Mouse (Mus musculus): ENCODE data around the gene Pcbp2. TPM values are rescaled to one million over a fixed set of nuclear protein-coding genes. Genes with fewer than 3 reads are reported as not detected.

Pcbp2 gene
- polyA plus RNA-seq, 1 experiment from 2014 or later, result 220 TPM

GRCm38 (mm10) chr15:102471295-102471645, 931 bp downstream of the Pcbp2 start:
- Histone ChIP-seq H3K9ac (ENCODE audit: low read depth, low read length) (peak overlapping the region; percentile 99), H3K27ac (ENCODE audit: low read depth, low read length) (peak overlapping the region; percentile 96), H3K27me3 (replicated peaks; ENCODE audit: control insufficient read depth, insufficient read depth, low read length) (no peaks in the 10 kb centered on the region), H3K4me2 (peak overlapping the region; percentile 67), H3K36me3 (ENCODE audit: control insufficient read depth, insufficient read depth, low read length) (peaks cover 30% of the 10 kb centered on the region), H3K4me1 (replicated peaks; ENCODE audit: control insufficient read depth, insufficient read depth, low read length) (peaks cover 9% of the 10 kb centered on the region), H3K4me3 (ENCODE audit: low read depth, low read length) (peak overlapping the region; percentile 96), H3K9me3 (ENCODE audit: control insufficient read depth, low read length) (no peaks in the 10 kb centered on the region)
- ATAC-seq (replicated peaks; ENCODE audit: low FRiP score) (no peak), DNase-seq (ENCODE audit: low spot score) (no peak)
- WGBS, result under 1% methylated on average over 10 of the region's 10 CpGs

- Histone ChIP-seq H3K27ac (ENCODE audit: low read depth, low read length) (no peak overlapping the region), H3K4me2 (peak overlapping the region; percentile 67), H3K9me3 (ENCODE audit: control insufficient read depth, low read length) (no peaks in the 10 kb centered on the region), H3K4me1 (replicated peaks; ENCODE audit: control insufficient read depth, insufficient read depth, low read length) (peaks cover 9% of the 10 kb centered on the region), H3K36me3 (ENCODE audit: control insufficient read depth, insufficient read depth, low read length) (peaks cover 33% of the 10 kb centered on the region), H3K9ac (ENCODE audit: low read depth, low read length) (no peak overlapping the region), H3K4me3 (ENCODE audit: low read depth, low read length) (peak overlapping the region; percentile 96), H3K27me3 (replicated peaks; ENCODE audit: control insufficient read depth, insufficient read depth, low read length) (no peaks in the 10 kb centered on the region)
- no peak for ATAC-seq (replicated peaks; ENCODE audit: low FRiP score)
- no peak for DNase-seq (ENCODE audit: low spot score)
Observed at GRCm38 (mm10) chr15:102471727-102472126, 1.4 kb downstream of the Pcbp2 start.

GRCm38 (mm10) chr15:102473246-102473645, 2.9 kb downstream of the Pcbp2 start:
- DNase-seq (ENCODE audit: low spot score) (no peak), ATAC-seq (replicated peaks; ENCODE audit: low FRiP score) (no peak)
- Histone ChIP-seq H3K27me3 (replicated peaks; ENCODE audit: control insufficient read depth, insufficient read depth, low read length) (no peaks in the 10 kb centered on the region), H3K9ac (ENCODE audit: low read depth, low read length) (no peak overlapping the region), H3K9me3 (ENCODE audit: control insufficient read depth, low read length) (no peaks in the 10 kb centered on the region), H3K4me1 (replicated peaks; ENCODE audit: control insufficient read depth, insufficient read depth, low read length) (peaks cover 9% of the 10 kb centered on the region), H3K27ac (ENCODE audit: low read depth, low read length) (no peak overlapping the region), H3K4me2 (peak overlapping the region; percentile 67), H3K4me3 (ENCODE audit: low read depth, low read length) (no peak overlapping the region), H3K36me3 (ENCODE audit: control insufficient read depth, insufficient read depth, low read length) (peaks cover 40% of the 10 kb centered on the region)
- WGBS, result 80% methylated on average over 2 of the region's 2 CpGs

GRCm38 (mm10) chr15:102474520-102474919, 4.2 kb downstream of the Pcbp2 start:
- H3K4me1 ChIP-seq (replicated peaks; ENCODE audit: control insufficient read depth, insufficient read depth, low read length), result peaks cover 9% of the 10 kb centered on the region
- peaks cover 40% of the 10 kb centered on the region for H3K36me3 ChIP-seq (ENCODE audit: control insufficient read depth, insufficient read depth, low read length)
- no peak overlapping the region for H3K27ac ChIP-seq (ENCODE audit: low read depth, low read length)
- no peaks in the 10 kb centered on the region for H3K27me3 ChIP-seq (replicated peaks; ENCODE audit: control insufficient read depth, insufficient read depth, low read length)
- 92% methylated on average over 2 of the region's 2 CpGs for WGBS
- ATAC-seq (replicated peaks; ENCODE audit: low FRiP score), result no peak
- DNase-seq (ENCODE audit: low spot score), result no peak
- no peak overlapping the region for H3K4me3 ChIP-seq (ENCODE audit: low read depth, low read length)
- no peak overlapping the region for H3K4me2 ChIP-seq
- no peaks in the 10 kb centered on the region for H3K9me3 ChIP-seq (ENCODE audit: control insufficient read depth, low read length)
- H3K9ac ChIP-seq (ENCODE audit: low read depth, low read length), result no peak overlapping the region

GRCm38 (mm10) chr15:102483136-102483535, 12.8 kb downstream of the Pcbp2 start:
- Histone ChIP-seq H3K36me3 (ENCODE audit: control insufficient read depth, insufficient read depth, low read length) (peaks cover 49% of the 10 kb centered on the region), H3K4me3 (ENCODE audit: low read depth, low read length) (no peak overlapping the region), H3K27me3 (replicated peaks; ENCODE audit: control insufficient read depth, insufficient read depth, low read length) (no peaks in the 10 kb centered on the region), H3K9ac (ENCODE audit: low read depth, low read length) (no peak overlapping the region), H3K27ac (ENCODE audit: low read depth, low read length) (no peak overlapping the region), H3K4me1 (replicated peaks; ENCODE audit: control insufficient read depth, insufficient read depth, low read length) (no peaks in the 10 kb centered on the region), H3K4me2 (no peak overlapping the region), H3K9me3 (ENCODE audit: control insufficient read depth, low read length) (no peaks in the 10 kb centered on the region)
- DNase-seq (ENCODE audit: low spot score), result no peak
- ATAC-seq (replicated peaks; ENCODE audit: low FRiP score), result no peak
- 95% methylated on average over 3 of the region's 3 CpGs for WGBS

- no peaks in the 10 kb centered on the region for H3K9me3 ChIP-seq (ENCODE audit: control insufficient read depth, low read length)
- no peaks in the 10 kb centered on the region for H3K4me1 ChIP-seq (replicated peaks; ENCODE audit: control insufficient read depth, insufficient read depth, low read length)
- peaks cover 60% of the 10 kb centered on the region for H3K36me3 ChIP-seq (ENCODE audit: control insufficient read depth, insufficient read depth, low read length)
- no peak overlapping the region for H3K4me2 ChIP-seq
- H3K27me3 ChIP-seq (replicated peaks; ENCODE audit: control insufficient read depth, insufficient read depth, low read length), result no peaks in the 10 kb centered on the region
- 94% methylated on average over 12 of the region's 12 CpGs for WGBS
- no peak overlapping the region for H3K4me3 ChIP-seq (ENCODE audit: low read depth, low read length)
- no peak overlapping the region for H3K9ac ChIP-seq (ENCODE audit: low read depth, low read length)
- H3K27ac ChIP-seq (ENCODE audit: low read depth, low read length), result no peak overlapping the region
- DNase-seq (ENCODE audit: low spot score) (no peak), ATAC-seq (replicated peaks; ENCODE audit: low FRiP score) (0 out of 2 replicates have a peak, but pooled peaks have one; percentile 31)
Observed at GRCm38 (mm10) chr15:102485853-102486252, 15.5 kb downstream of the Pcbp2 start.

- no peak for ATAC-seq (replicated peaks; ENCODE audit: low FRiP score)
- H3K9me3 ChIP-seq (ENCODE audit: control insufficient read depth, low read length), result no peaks in the 10 kb centered on the region
Observed at GRCm38 (mm10) chr15:102487664-102488063, 17.3 kb downstream of the Pcbp2 start.

GRCm38 (mm10) chr15:102498322-102498721, 28.0 kb downstream of the Pcbp2 start:
- 90% methylated on average over 3 of the region's 3 CpGs for WGBS
- H3K27ac ChIP-seq (ENCODE audit: low read depth, low read length), result no peak overlapping the region
- H3K27me3 ChIP-seq (replicated peaks; ENCODE audit: control insufficient read depth, insufficient read depth, low read length), result no peaks in the 10 kb centered on the region
- no peak overlapping the region for H3K4me3 ChIP-seq (ENCODE audit: low read depth, low read length)
- H3K36me3 ChIP-seq (ENCODE audit: control insufficient read depth, insufficient read depth, low read length), result peaks cover 72% of the 10 kb centered on the region
- no peak for DNase-seq (ENCODE audit: low spot score)
- no peaks in the 10 kb centered on the region for H3K9me3 ChIP-seq (ENCODE audit: control insufficient read depth, low read length)
- no peak for ATAC-seq (replicated peaks; ENCODE audit: low FRiP score)
- H3K9ac ChIP-seq (ENCODE audit: low read depth, low read length), result no peak overlapping the region
- no peak overlapping the region for H3K4me2 ChIP-seq
- H3K4me1 ChIP-seq (replicated peaks; ENCODE audit: control insufficient read depth, insufficient read depth, low read length), result no peaks in the 10 kb centered on the region

More at GRCm38 (mm10) chr15:102487664-102488063, 17.3 kb downstream of the Pcbp2 start:
- H3K4me3 ChIP-seq (ENCODE audit: low read depth, low read length), result no peak overlapping the region
- H3K27ac ChIP-seq (ENCODE audit: low read depth, low read length), result no peak overlapping the region
- 81% methylated on average over 1 of the region's 1 CpGs for WGBS
- no peaks in the 10 kb centered on the region for H3K4me1 ChIP-seq (replicated peaks; ENCODE audit: control insufficient read depth, insufficient read depth, low read length)
- no peak for DNase-seq (ENCODE audit: low spot score)
- no peak overlapping the region for H3K4me2 ChIP-seq
- H3K36me3 ChIP-seq (ENCODE audit: control insufficient read depth, insufficient read depth, low read length), result peaks cover 61% of the 10 kb centered on the region
- no peak overlapping the region for H3K9ac ChIP-seq (ENCODE audit: low read depth, low read length)
- no peaks in the 10 kb centered on the region for H3K27me3 ChIP-seq (replicated peaks; ENCODE audit: control insufficient read depth, insufficient read depth, low read length)

GRCm38 (mm10) chr15:102499370-102499769, 29.0 kb downstream of the Pcbp2 start:
- Histone ChIP-seq H3K4me2 (no peak overlapping the region), H3K27me3 (replicated peaks; ENCODE audit: control insufficient read depth, insufficient read depth, low read length) (no peaks in the 10 kb centered on the region), H3K36me3 (ENCODE audit: control insufficient read depth, insufficient read depth, low read length) (peaks cover 69% of the 10 kb centered on the region), H3K27ac (ENCODE audit: low read depth, low read length) (no peak overlapping the region), H3K4me1 (replicated peaks; ENCODE audit: control insufficient read depth, insufficient read depth, low read length) (no peaks in the 10 kb centered on the region), H3K9ac (ENCODE audit: low read depth, low read length) (no peak overlapping the region), H3K4me3 (ENCODE audit: low read depth, low read length) (no peak overlapping the region), H3K9me3 (ENCODE audit: control insufficient read depth, low read length) (no peaks in the 10 kb centered on the region)
- DNase-seq (ENCODE audit: low spot score), result no peak
- 77% methylated on average over 3 of the region's 3 CpGs for WGBS
- no peak for ATAC-seq (replicated peaks; ENCODE audit: low FRiP score)
